Mouse (Mus musculus): ENCODE results near the gene Has1.

- TF ChIP-seq CHD2 (IDR thresholded peaks at IDR 0.05; ENCODE audit: low read depth, low read length) (no peak), HCFC1 (IDR thresholded peaks at IDR 0.05; ENCODE audit: borderline replicate concordance, insufficient read depth, low read length) (no peak), MAFK (IDR thresholded peaks at IDR 0.05; ENCODE audit: insufficient read depth, low read depth, low read length) (no peak), ZC3H11A (IDR thresholded peaks at IDR 0.05; ENCODE audit: borderline replicate concordance, low read depth, low read length) (no peak)
Observed at GRCm38 (mm10) chr17:17823612-17824336, 31.2 kb downstream of the Has1 start.
